Mouse (Mus musculus): ENCODE measurements around the gene Adamts16. TPM values are rescaled to one million over a fixed set of nuclear protein-coding genes. Genes with fewer than 3 reads are reported as not detected.

The Adamts16 gene
- polyA plus RNA-seq, 1 experiment from 2014 or later: 0.45 TPM

DNA sequence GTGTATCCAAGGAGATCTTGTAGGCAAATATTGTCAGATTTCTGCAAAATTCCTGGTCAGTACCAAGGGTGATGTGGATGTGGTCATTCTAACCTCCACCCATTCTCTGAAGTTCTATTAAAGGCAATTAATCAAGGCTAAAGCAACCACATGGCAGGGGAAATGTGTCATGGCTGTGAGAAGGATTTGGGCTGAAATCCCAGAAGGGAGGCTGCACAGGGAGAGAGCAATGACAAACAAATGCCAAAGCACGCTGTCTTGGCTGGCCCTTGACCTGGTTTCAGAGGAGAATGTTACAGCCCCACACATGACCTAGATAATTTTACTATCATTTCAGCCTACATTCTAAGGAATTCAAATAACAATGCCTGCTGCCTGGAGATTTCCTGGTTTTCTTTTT is 52.6 kb downstream of the Adamts16 start:
- H3K9ac ChIP-seq (ENCODE audit: low read length): no peak overlapping the region
- no peak overlapping the region for H3K27ac ChIP-seq (ENCODE audit: low read depth, low read length)
- no peak overlapping the region for H3K4me2 ChIP-seq
- 61% methylated on average over 1 of the region's 1 CpGs for WGBS
- no peaks in the 10 kb centered on the region for H3K36me3 ChIP-seq (ENCODE audit: control insufficient read depth, insufficient read depth, low read length)
- no peaks in the 10 kb centered on the region for H3K9me3 ChIP-seq (ENCODE audit: control insufficient read depth, low read length)
- H3K27me3 ChIP-seq (ENCODE audit: control insufficient read depth, insufficient read depth, low read length): no peaks in the 10 kb centered on the region
- DNase-seq (ENCODE audit: low spot score, missing footprints) (no peak), ATAC-seq (ENCODE audit: low FRiP score) (no peak)
- no peaks in the 10 kb centered on the region for H3K4me1 ChIP-seq (ENCODE audit: control insufficient read depth, insufficient read depth, low read length)
- H3K4me3 ChIP-seq (ENCODE audit: low read depth, low read length): no peak overlapping the region

DNA sequence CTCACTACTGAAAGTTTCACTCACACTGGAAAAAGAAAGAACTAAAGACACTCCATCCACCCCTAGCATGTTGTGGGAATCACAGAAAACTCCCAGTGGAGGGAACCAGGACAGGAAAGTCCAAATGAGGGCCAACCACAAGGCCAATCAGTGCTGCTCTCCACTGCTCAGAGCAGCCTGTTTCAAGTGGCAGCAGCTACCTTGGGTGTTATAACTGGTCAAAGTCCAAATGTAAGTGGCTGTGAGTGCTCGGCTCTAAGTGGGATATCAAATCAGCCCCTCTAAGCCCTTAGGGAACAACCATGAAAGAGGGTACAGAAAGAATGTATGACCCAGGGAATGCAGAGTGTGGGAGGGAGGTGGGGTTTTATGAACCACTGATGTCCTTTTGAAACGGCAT is 56.5 kb downstream of the Adamts16 start:
- H3K27ac ChIP-seq (ENCODE audit: low read depth, low read length): no peak overlapping the region
- H3K27me3 ChIP-seq (ENCODE audit: control insufficient read depth, insufficient read depth, low read length): no peaks in the 10 kb centered on the region
- H3K9me3 ChIP-seq (ENCODE audit: control insufficient read depth, low read length): no peaks in the 10 kb centered on the region
- ATAC-seq (ENCODE audit: low FRiP score): no peak
- H3K9ac ChIP-seq (ENCODE audit: low read length): no peak overlapping the region
- no peak overlapping the region for H3K4me3 ChIP-seq (ENCODE audit: low read depth, low read length)
- H3K36me3 ChIP-seq (ENCODE audit: control insufficient read depth, insufficient read depth, low read length): no peaks in the 10 kb centered on the region
- DNase-seq (ENCODE audit: low spot score, missing footprints): no peak
- H3K4me2 ChIP-seq: no peak overlapping the region
- no peaks in the 10 kb centered on the region for H3K4me1 ChIP-seq (ENCODE audit: control insufficient read depth, insufficient read depth, low read length)
- WGBS: 94% methylated on average over 2 of the region's 2 CpGs

DNA sequence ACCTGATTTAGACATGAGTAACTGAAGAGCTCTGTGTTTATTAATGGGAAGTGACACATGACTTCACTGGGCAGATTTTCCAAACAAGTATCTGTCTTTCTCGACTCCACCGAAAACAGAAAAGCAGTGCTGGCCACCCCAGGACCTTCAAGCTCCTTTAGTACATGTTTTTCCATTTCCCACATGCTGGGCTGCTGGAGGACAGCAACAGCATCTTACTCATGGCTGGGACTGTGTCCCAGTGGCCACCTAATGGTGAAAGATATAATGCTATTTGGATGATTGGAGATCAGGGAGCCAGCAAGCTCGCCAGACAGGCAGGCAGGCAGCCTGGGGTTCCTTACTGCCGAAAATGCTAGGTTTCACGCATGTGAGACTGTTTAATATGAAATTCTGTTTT is 57.5 kb downstream of the Adamts16 start:
- H3K4me1 ChIP-seq (ENCODE audit: control insufficient read depth, insufficient read depth, low read length): no peaks in the 10 kb centered on the region
- DNase-seq (ENCODE audit: low spot score, missing footprints): no peak
- no peak for ATAC-seq (ENCODE audit: low FRiP score)
- H3K36me3 ChIP-seq (ENCODE audit: control insufficient read depth, insufficient read depth, low read length): no peaks in the 10 kb centered on the region
- H3K27ac ChIP-seq (ENCODE audit: low read depth, low read length): no peak overlapping the region
- no peaks in the 10 kb centered on the region for H3K27me3 ChIP-seq (ENCODE audit: control insufficient read depth, insufficient read depth, low read length)
- no peaks in the 10 kb centered on the region for H3K9me3 ChIP-seq (ENCODE audit: control insufficient read depth, low read length)
- no peak overlapping the region for H3K9ac ChIP-seq (ENCODE audit: low read length)
- no peak overlapping the region for H3K4me2 ChIP-seq
- H3K4me3 ChIP-seq (ENCODE audit: low read depth, low read length): no peak overlapping the region
- WGBS: 72% methylated on average over 5 of the region's 5 CpGs

DNA sequence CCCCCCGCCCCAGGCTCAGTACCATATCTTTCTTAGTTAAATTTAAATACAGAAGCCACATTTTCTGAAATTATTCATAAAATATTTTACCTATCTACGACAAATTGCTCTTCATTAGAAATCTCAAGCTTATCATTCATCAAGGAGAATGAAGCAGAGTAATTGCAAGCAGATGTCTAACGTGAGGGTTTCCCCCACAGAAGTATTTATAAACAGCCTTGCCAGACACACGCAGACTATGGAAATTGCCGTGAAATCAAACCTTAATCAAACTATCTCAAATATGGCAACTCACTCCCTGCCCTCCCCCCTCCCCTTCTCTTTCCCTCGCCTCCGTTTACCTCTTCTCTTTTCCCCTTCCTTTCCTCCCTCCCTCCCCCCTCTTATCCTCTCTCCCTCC is 61.8 kb downstream of the Adamts16 start:
- Histone ChIP-seq H3K36me3 (ENCODE audit: control insufficient read depth, insufficient read depth, low read length) (no peaks in the 10 kb centered on the region), H3K27ac (ENCODE audit: low read depth, low read length) (no peak overlapping the region), H3K9ac (ENCODE audit: low read length) (no peak overlapping the region), H3K4me1 (ENCODE audit: control insufficient read depth, insufficient read depth, low read length) (no peaks in the 10 kb centered on the region), H3K4me2 (no peak overlapping the region), H3K9me3 (ENCODE audit: control insufficient read depth, low read length) (no peaks in the 10 kb centered on the region), H3K27me3 (ENCODE audit: control insufficient read depth, insufficient read depth, low read length) (no peaks in the 10 kb centered on the region), H3K4me3 (ENCODE audit: low read depth, low read length) (no peak overlapping the region)
- 56% methylated on average over 7 of the region's 7 CpGs for WGBS
- DNase-seq (ENCODE audit: low spot score, missing footprints) (no peak), ATAC-seq (ENCODE audit: low FRiP score) (no peak)

DNA sequence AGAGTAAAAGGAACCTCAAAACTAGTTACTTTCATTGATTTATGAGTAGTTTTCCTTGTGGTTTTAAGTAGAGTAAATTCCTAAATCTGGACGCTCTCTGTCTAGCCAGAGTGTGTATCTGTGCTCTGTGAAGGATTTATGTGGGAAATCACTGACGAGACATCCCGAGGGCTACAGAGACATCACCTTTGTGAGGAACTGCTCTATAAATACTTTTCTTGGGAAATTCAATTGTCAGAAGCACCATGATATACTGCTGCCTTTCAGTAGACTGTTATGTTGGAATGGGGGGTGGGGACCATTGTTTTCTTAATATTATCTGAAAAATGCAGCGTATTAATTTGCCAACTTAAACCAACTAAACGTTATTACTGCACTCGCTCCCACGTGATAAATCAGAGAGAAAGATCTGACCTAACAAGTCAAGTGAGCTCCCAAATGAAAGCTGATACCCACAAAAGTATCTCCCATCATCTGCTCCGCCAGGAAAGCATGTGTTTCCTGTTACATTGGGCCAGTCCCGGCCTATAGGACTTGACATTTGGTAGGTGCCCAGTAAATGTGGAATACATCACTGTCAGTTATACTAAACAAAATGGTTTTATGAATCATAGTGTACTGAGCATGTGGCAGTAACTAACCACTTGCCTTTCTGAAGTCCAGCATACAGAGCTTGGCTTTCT is 62.6 kb downstream of the Adamts16 start:
- no peaks in the 10 kb centered on the region for H3K27me3 ChIP-seq (ENCODE audit: control insufficient read depth, insufficient read depth, low read length)
- H3K9me3 ChIP-seq (ENCODE audit: control insufficient read depth, low read length): no peaks in the 10 kb centered on the region
- WGBS: 79% methylated on average over 9 of the region's 9 CpGs
- H3K9ac ChIP-seq (ENCODE audit: low read length): no peak overlapping the region
- no peaks in the 10 kb centered on the region for H3K36me3 ChIP-seq (ENCODE audit: control insufficient read depth, insufficient read depth, low read length)
- H3K4me3 ChIP-seq (ENCODE audit: low read depth, low read length): no peak overlapping the region
- ATAC-seq (ENCODE audit: low FRiP score) (no peak), DNase-seq (ENCODE audit: low spot score, missing footprints) (no peak)
- no peaks in the 10 kb centered on the region for H3K4me1 ChIP-seq (ENCODE audit: control insufficient read depth, insufficient read depth, low read length)
- H3K27ac ChIP-seq (ENCODE audit: low read depth, low read length): no peak overlapping the region
- no peak overlapping the region for H3K4me2 ChIP-seq

DNA sequence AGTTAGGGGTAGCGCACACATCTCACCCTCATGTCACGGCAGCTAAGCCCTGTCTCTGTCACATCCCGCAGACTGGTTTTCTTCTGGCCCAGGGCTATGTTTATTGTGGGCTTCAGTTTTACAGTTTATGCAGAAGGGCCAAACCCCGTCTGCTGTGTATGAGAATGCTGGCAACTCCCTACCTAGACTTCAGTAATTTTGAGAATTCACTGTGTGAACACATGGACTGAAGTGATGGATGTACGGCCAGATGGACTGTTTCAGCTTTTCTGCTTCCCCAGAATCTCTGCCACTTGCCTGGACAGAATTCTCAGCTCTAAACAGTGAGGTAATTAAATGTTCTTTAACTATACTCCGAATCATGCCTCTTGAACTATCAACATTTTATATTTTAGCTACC is 70.5 kb downstream of the Adamts16 start:
- no peaks in the 10 kb centered on the region for H3K4me1 ChIP-seq (ENCODE audit: control insufficient read depth, insufficient read depth, low read length)
- WGBS: 91% methylated on average over 6 of the region's 6 CpGs
- H3K27ac ChIP-seq (ENCODE audit: low read depth, low read length): no peak overlapping the region
- H3K9ac ChIP-seq (ENCODE audit: low read length): no peak overlapping the region
- H3K36me3 ChIP-seq (ENCODE audit: control insufficient read depth, insufficient read depth, low read length): no peaks in the 10 kb centered on the region
- no peaks in the 10 kb centered on the region for H3K27me3 ChIP-seq (ENCODE audit: control insufficient read depth, insufficient read depth, low read length)
- H3K4me3 ChIP-seq (ENCODE audit: low read depth, low read length): no peak overlapping the region
- no peak overlapping the region for H3K4me2 ChIP-seq
- DNase-seq (ENCODE audit: low spot score, missing footprints) (no peak), ATAC-seq (ENCODE audit: low FRiP score) (no peak)
- no peaks in the 10 kb centered on the region for H3K9me3 ChIP-seq (ENCODE audit: control insufficient read depth, low read length)

DNA sequence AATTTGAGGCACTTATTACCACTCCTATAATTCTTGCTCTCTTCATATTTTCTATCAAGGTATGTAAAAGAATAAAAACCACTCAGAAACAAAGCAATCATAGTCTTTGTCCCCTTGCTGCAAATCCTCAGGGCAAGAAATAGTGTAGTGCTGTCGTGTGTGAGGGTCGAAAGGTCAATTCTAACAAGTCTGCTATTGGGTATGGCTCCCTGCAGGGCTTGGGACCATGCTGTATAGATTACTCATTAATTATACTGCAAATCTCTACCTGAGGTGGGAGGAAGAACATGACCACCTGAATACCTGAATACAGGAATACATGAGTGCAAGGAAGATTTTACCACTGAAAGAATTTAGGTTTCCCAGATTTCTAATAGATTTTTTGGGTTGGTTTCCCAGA is 72.5 kb downstream of the Adamts16 start:
- Histone ChIP-seq H3K4me2 (no peak overlapping the region), H3K4me1 (ENCODE audit: control insufficient read depth, insufficient read depth, low read length) (no peaks in the 10 kb centered on the region), H3K36me3 (ENCODE audit: control insufficient read depth, insufficient read depth, low read length) (no peaks in the 10 kb centered on the region), H3K27me3 (ENCODE audit: control insufficient read depth, insufficient read depth, low read length) (no peaks in the 10 kb centered on the region), H3K9me3 (ENCODE audit: control insufficient read depth, low read length) (no peaks in the 10 kb centered on the region), H3K9ac (ENCODE audit: low read length) (no peak overlapping the region), H3K4me3 (ENCODE audit: low read depth, low read length) (no peak overlapping the region), H3K27ac (ENCODE audit: low read depth, low read length) (no peak overlapping the region)
- DNase-seq (ENCODE audit: low spot score, missing footprints) (no peak), ATAC-seq (ENCODE audit: low FRiP score) (no peak)
- WGBS: 68% methylated on average over 2 of the region's 2 CpGs

DNA sequence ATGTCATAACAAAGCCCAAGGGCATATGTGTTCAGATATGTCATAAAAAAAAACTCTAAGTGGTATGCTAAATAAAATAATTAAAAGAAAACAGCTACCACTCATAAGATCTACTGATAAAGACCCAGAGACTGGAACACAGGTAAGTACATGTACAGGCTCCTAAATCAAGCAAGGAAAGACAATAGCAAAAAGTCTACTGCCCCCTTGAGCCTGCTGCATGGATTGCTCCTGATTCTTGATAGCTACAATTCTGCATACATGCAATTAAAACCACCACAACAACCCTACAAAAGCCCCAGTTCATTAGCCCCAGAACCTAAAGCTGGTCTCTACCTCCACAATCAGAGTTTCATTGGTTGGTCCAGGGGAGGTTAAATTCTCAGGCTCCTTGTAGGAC is 74.1 kb downstream of the Adamts16 start:
- no peak overlapping the region for H3K27ac ChIP-seq (ENCODE audit: low read depth, low read length)
- DNase-seq (ENCODE audit: low spot score, missing footprints) (no peak), ATAC-seq (ENCODE audit: low FRiP score) (no peak)
- H3K4me1 ChIP-seq (ENCODE audit: control insufficient read depth, insufficient read depth, low read length): no peaks in the 10 kb centered on the region
- H3K9ac ChIP-seq (ENCODE audit: low read length): no peak overlapping the region
- H3K4me3 ChIP-seq (ENCODE audit: low read depth, low read length): no peak overlapping the region
- H3K9me3 ChIP-seq (ENCODE audit: control insufficient read depth, low read length): no peaks in the 10 kb centered on the region
- H3K4me2 ChIP-seq: no peak overlapping the region
- H3K27me3 ChIP-seq (ENCODE audit: control insufficient read depth, insufficient read depth, low read length): no peaks in the 10 kb centered on the region
- H3K36me3 ChIP-seq (ENCODE audit: control insufficient read depth, insufficient read depth, low read length): no peaks in the 10 kb centered on the region

DNA sequence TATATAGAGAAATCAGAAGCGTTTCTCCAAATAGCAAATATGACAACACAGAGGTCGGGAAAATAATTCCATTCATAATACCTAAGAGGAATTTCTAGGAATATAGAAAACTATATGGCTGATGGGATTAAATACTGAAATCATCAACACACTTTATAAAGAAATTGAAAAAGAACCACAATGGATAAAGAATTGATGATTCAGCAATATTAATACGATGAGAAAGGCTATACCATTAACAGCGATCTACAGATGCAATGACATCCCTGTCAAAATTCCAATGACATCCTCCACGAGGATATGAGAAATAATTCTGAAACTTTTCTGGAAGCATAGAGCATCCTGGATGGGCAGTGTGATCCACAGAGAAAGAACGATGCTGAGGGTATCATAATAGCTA is 76.9 kb downstream of the Adamts16 start:
- DNase-seq (ENCODE audit: low spot score, missing footprints) (no peak), ATAC-seq (ENCODE audit: low FRiP score) (no peak)
- no peak overlapping the region for H3K27ac ChIP-seq (ENCODE audit: low read depth, low read length)
- H3K4me3 ChIP-seq (ENCODE audit: low read depth, low read length): no peak overlapping the region
- no peaks in the 10 kb centered on the region for H3K9me3 ChIP-seq (ENCODE audit: control insufficient read depth, low read length)
- no peak overlapping the region for H3K4me2 ChIP-seq
- H3K9ac ChIP-seq (ENCODE audit: low read length): no peak overlapping the region
- H3K4me1 ChIP-seq (ENCODE audit: control insufficient read depth, insufficient read depth, low read length): no peaks in the 10 kb centered on the region
- no peaks in the 10 kb centered on the region for H3K27me3 ChIP-seq (ENCODE audit: control insufficient read depth, insufficient read depth, low read length)
- no peaks in the 10 kb centered on the region for H3K36me3 ChIP-seq (ENCODE audit: control insufficient read depth, insufficient read depth, low read length)
- 87% methylated on average over 6 of the region's 6 CpGs for WGBS

DNA sequence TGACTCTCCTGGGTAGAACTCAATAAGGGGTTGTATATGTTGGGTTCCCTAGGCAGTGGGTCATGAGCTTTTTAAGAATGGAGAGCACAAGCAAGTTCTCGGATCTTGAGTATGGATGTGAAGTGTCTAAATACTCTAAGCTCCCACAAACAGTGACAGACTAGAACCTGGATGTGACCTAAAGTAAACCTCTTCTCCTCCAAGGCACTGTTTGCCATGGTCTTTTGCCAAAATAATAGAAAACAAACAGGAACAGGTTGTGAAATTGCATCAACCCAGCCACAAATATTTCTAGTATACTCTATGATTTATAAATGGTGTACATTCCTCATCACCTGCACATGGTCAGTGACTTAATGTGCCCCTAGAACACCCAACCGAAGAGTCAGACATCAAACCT is 79.0 kb downstream of the Adamts16 start:
- Histone ChIP-seq H3K27ac (ENCODE audit: low read depth, low read length) (no peak overlapping the region), H3K4me1 (ENCODE audit: control insufficient read depth, insufficient read depth, low read length) (no peaks in the 10 kb centered on the region), H3K27me3 (ENCODE audit: control insufficient read depth, insufficient read depth, low read length) (no peaks in the 10 kb centered on the region), H3K36me3 (ENCODE audit: control insufficient read depth, insufficient read depth, low read length) (no peaks in the 10 kb centered on the region), H3K4me2 (no peak overlapping the region), H3K4me3 (ENCODE audit: low read depth, low read length) (no peak overlapping the region), H3K9ac (ENCODE audit: low read length) (no peak overlapping the region), H3K9me3 (ENCODE audit: control insufficient read depth, low read length) (no peaks in the 10 kb centered on the region)
- WGBS: 84% methylated on average over 2 of the region's 2 CpGs
- DNase-seq (ENCODE audit: low spot score, missing footprints): no peak
- ATAC-seq (ENCODE audit: low FRiP score): no peak
